Mouse (Mus musculus): ENCODE results near the gene Lifr. TPM values are rescaled to one million over a fixed set of nuclear protein-coding genes. Genes with fewer than 3 reads are reported as not detected.

Lifr gene
- polyA plus RNA-seq, 1 experiment = 39.2 TPM

DNA sequence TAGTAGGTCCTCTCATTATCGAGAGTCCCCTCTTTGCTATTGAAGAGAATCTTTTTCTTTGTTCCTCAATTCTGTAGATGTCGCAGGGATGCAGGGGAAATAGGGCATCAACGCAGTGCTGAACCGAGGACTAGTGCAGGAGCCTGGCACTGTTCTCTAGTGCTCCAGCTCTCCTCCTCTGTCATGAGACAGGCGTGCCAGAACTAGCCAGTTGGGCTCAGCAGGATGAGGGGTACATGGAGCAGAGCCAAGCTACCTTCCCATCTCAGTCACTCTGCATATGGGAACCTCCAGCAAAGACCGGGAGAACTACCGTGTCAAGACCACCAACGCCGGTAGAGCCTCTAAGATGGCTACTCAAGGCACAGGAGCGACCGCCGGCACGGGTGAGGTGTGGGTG is 114.5 kb downstream of the Lifr start:
- Histone ChIP-seq H3K27ac (ENCODE audit: control insufficient read depth, insufficient read depth, low read length) (no peak overlapping the region), H3K27me3 (ENCODE audit: control insufficient read depth, insufficient read depth, low read length) (peaks cover 2% of the 10 kb centered on the region; the same call in 1 of the 2 replicates), H3K4me1 (replicated peaks; ENCODE audit: control insufficient read depth, insufficient read depth, low read length) (no peaks in the 10 kb centered on the region), H3K36me3 (ENCODE audit: control insufficient read depth, insufficient read depth, low read length) (no peaks in the 10 kb centered on the region), H3K4me3 (ENCODE audit: control insufficient read depth, insufficient read depth, low read length) (no peak overlapping the region)
- 85% methylated on average over 13 of the region's 13 CpGs for WGBS
- TF ChIP-seq CTCF (IDR thresholded peaks at IDR 0.05; ENCODE audit: borderline replicate concordance, control insufficient read depth, extremely low read depth, insufficient read depth, low read length, poor library complexity) (no peak), POLR2A (IDR thresholded peaks at IDR 0.05; ENCODE audit: control insufficient read depth, extremely low read depth, insufficient read depth, low read length, poor library complexity) (no peak)
- no peak for DNase-seq

DNA sequence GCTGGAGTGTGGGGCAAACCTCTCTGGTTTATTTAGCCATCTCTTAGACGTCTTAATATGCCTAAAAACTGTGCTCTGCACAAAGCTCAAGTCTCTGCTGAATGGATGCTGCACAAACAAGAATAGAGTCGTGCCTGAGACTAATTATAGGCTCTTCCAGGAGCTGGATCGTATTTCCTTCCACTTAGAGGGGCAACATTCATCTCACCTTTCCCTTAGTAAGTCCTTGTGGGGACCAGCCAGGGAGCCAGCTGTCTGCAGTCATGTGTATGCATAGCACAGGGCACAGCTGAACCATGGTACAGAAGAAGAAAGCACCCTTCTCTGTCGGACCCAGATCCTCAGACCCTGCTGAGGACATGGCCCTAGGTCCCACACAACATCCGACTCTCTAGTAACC is 115.7 kb downstream of the Lifr start:
- no peak overlapping the region for H3K4me3 ChIP-seq (ENCODE audit: control insufficient read depth, insufficient read depth, low read length)
- DNase-seq = no peak
- no peak overlapping the region for H3K27ac ChIP-seq (ENCODE audit: control insufficient read depth, insufficient read depth, low read length)
- H3K4me1 ChIP-seq (replicated peaks; ENCODE audit: control insufficient read depth, insufficient read depth, low read length) = no peaks in the 10 kb centered on the region
- no peaks in the 10 kb centered on the region for H3K36me3 ChIP-seq (ENCODE audit: control insufficient read depth, insufficient read depth, low read length)
- 62% methylated on average over 5 of the region's 5 CpGs for WGBS
- TF ChIP-seq POLR2A (IDR thresholded peaks at IDR 0.05; ENCODE audit: control insufficient read depth, extremely low read depth, insufficient read depth, low read length, poor library complexity) (no peak), CTCF (IDR thresholded peaks at IDR 0.05; ENCODE audit: borderline replicate concordance, control insufficient read depth, extremely low read depth, insufficient read depth, low read length, poor library complexity) (no peak)
- H3K27me3 ChIP-seq (ENCODE audit: control insufficient read depth, insufficient read depth, low read length) = peaks cover 2% of the 10 kb centered on the region; the same call in 1 of the 2 replicates

DNA sequence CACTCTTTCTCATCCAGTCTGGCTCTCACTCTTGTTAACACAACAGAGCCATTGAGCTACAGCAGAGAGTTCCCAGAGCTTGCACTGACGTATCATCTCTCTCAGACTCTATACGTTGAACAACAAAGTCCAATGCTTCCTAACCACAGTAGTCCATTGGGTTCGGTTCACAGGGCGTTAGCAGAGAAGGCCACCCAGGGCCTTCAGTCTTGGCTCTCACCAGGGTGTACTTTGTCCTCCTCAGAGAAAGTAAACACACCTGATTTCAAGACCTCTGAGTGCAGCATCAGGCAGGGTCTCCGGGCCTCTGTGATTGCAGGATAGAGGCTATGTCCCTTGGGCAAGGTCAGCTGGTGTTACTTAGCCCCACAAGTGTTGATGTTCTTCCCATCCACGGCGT is 116.9 kb downstream of the Lifr start:
- DNase-seq = no peak
- 90% methylated on average over 7 of the region's 7 CpGs for WGBS
- peaks cover 2% of the 10 kb centered on the region; the same call in 1 of the 2 replicates for H3K27me3 ChIP-seq (ENCODE audit: control insufficient read depth, insufficient read depth, low read length)

DNA sequence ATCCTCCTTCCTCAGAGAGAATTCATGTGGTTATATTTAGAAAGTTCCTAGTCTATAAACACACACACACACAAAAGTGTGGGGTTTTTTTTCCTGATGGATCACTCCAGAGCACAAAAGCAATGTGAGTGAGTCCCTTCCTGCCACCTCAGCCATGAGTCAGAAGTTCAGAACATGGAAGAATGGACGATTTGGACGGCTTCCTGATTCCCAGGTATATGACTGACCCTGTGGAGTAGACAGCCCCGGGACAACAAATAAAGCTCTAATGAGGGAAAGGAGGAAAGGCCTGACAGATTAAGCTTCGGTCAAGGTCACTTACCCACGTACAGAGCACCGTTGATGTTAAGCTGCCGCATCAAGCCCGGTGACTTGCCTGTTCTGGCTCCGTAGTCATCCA is 117.8 kb downstream of the Lifr start:
- no peak for TF ChIP-seq CTCF (IDR thresholded peaks at IDR 0.05; ENCODE audit: borderline replicate concordance, control insufficient read depth, extremely low read depth, insufficient read depth, low read length, poor library complexity)
- no peak for TF ChIP-seq POLR2A (IDR thresholded peaks at IDR 0.05; ENCODE audit: control insufficient read depth, extremely low read depth, insufficient read depth, low read length, poor library complexity)
- Histone ChIP-seq H3K27ac (ENCODE audit: control insufficient read depth, insufficient read depth, low read length) (no peak overlapping the region), H3K4me3 (ENCODE audit: control insufficient read depth, insufficient read depth, low read length) (no peak overlapping the region), H3K4me1 (replicated peaks; ENCODE audit: control insufficient read depth, insufficient read depth, low read length) (no peaks in the 10 kb centered on the region), H3K36me3 (ENCODE audit: control insufficient read depth, insufficient read depth, low read length) (no peaks in the 10 kb centered on the region), H3K27me3 (ENCODE audit: control insufficient read depth, insufficient read depth, low read length) (peaks cover 2% of the 10 kb centered on the region; the same call in 1 of the 2 replicates)
- no peak for DNase-seq
- 65% methylated on average over 9 of the region's 9 CpGs for WGBS

More for the DNA sequence above, 116.9 kb downstream of the Lifr start:
- H3K27ac ChIP-seq (ENCODE audit: control insufficient read depth, insufficient read depth, low read length) = no peak overlapping the region
- TF ChIP-seq CTCF (IDR thresholded peaks at IDR 0.05; ENCODE audit: borderline replicate concordance, control insufficient read depth, extremely low read depth, insufficient read depth, low read length, poor library complexity) (no peak), POLR2A (IDR thresholded peaks at IDR 0.05; ENCODE audit: control insufficient read depth, extremely low read depth, insufficient read depth, low read length, poor library complexity) (no peak)
- H3K36me3 ChIP-seq (ENCODE audit: control insufficient read depth, insufficient read depth, low read length) = no peaks in the 10 kb centered on the region
- H3K4me1 ChIP-seq (replicated peaks; ENCODE audit: control insufficient read depth, insufficient read depth, low read length) = no peaks in the 10 kb centered on the region
- H3K4me3 ChIP-seq (ENCODE audit: control insufficient read depth, insufficient read depth, low read length) = no peak overlapping the region

DNA sequence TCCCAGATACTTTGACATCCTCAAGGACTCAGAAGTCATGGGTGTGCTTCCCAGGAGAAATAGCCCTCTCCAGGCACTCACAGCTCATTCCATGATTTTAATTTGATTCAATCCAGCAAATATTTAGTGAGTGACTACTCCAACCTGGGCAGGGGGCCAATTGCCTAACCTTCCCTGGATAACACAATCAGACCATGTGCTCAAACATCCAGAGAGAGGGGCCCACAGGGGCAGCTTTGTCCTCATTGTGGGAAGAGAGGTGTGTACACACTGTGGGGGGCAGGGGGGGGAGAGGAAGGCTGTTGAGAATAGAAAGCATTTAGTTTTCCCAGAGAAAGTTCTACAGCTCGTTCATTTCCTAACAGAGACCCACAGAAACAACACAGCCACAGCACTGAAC is 123.3 kb downstream of the Lifr start:
- WGBS = 15% methylated on average over 1 of the region's 1 CpGs
- no peak overlapping the region for H3K4me3 ChIP-seq (ENCODE audit: control insufficient read depth, insufficient read depth, low read length)
- TF ChIP-seq POLR2A (IDR thresholded peaks at IDR 0.05; ENCODE audit: control insufficient read depth, extremely low read depth, insufficient read depth, low read length, poor library complexity) = no peak
- no peak for TF ChIP-seq CTCF (IDR thresholded peaks at IDR 0.05; ENCODE audit: borderline replicate concordance, control insufficient read depth, extremely low read depth, insufficient read depth, low read length, poor library complexity)
- no peak for DNase-seq
- H3K27me3 ChIP-seq (ENCODE audit: control insufficient read depth, insufficient read depth, low read length) = no peaks in the 10 kb centered on the region
- H3K4me1 ChIP-seq (replicated peaks; ENCODE audit: control insufficient read depth, insufficient read depth, low read length) = peaks cover 5% of the 10 kb centered on the region; the same call in 1 of the 2 replicates
- H3K27ac ChIP-seq (ENCODE audit: control insufficient read depth, insufficient read depth, low read length) = no peak overlapping the region
- no peaks in the 10 kb centered on the region for H3K36me3 ChIP-seq (ENCODE audit: control insufficient read depth, insufficient read depth, low read length)

DNA sequence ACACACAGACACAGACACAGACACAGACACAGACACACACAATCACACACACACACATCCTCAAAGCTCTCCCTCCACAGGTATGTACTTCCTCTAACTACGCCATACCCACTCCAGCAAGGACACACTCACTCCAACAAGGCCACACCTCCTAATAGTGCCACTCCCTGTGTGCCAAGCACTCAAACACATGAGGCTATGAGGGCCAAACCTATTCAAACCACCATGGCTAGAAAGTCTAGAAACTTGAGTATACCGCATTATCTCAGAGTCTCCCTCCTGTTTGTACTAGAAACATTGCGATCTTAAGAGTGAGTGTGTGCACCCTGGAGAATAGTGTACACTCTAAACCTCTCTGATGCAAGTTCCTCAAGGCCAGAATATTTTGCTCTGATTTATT is 125.4 kb downstream of the Lifr start:
- DNase-seq = no peak
- H3K36me3 ChIP-seq (ENCODE audit: control insufficient read depth, insufficient read depth, low read length) = no peaks in the 10 kb centered on the region
- TF ChIP-seq POLR2A (IDR thresholded peaks at IDR 0.05; ENCODE audit: control insufficient read depth, extremely low read depth, insufficient read depth, low read length, poor library complexity) (no peak), CTCF (IDR thresholded peaks at IDR 0.05; ENCODE audit: borderline replicate concordance, control insufficient read depth, extremely low read depth, insufficient read depth, low read length, poor library complexity) (no peak)
- no peak overlapping the region for H3K4me3 ChIP-seq (ENCODE audit: control insufficient read depth, insufficient read depth, low read length)
- 80% methylated on average over 3 of the region's 3 CpGs for WGBS
- H3K27me3 ChIP-seq (ENCODE audit: control insufficient read depth, insufficient read depth, low read length) = no peaks in the 10 kb centered on the region
- peaks cover 5% of the 10 kb centered on the region; the same call in 1 of the 2 replicates for H3K4me1 ChIP-seq (replicated peaks; ENCODE audit: control insufficient read depth, insufficient read depth, low read length)
- no peak overlapping the region for H3K27ac ChIP-seq (ENCODE audit: control insufficient read depth, insufficient read depth, low read length)

Data from thymus, adult 2 months (tissue).